Mouse (Mus musculus): Measurements from ENCODE around the gene Zfp119b.

DNA sequence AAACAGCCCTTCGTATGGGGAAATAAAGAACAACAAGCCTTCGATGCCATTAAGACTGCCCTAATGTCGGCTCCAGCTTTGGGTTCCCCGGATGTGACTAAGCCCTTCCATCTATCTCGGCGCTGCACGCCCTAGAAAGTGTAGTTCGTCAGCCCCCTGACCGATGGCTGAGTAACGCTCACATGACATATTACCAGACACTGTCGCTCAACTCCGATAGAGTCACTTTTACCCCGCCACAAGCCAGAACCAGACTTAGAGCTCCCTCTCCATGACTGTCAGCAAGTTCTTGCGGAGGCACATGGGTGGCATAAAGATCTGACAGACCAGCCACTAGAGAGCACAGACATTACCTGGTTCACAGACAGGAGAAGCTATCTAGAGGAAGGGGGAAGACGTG is 16.1 kb downstream of the Zfp119b start:
- TF ChIP-seq CTCF (IDR thresholded peaks at IDR 0.05; ENCODE audit: low read depth) = no peak
- TF ChIP-seq EP300 (IDR thresholded peaks at IDR 0.05; ENCODE audit: low read depth) = no peak

All from heart, postnatal 0 days (tissue).